Mouse (Mus musculus): Measurements from ENCODE around the gene Gm10160. TPM values are rescaled to one million over a fixed set of nuclear protein-coding genes. Genes with fewer than 3 reads are reported as not detected.
"Not testable (repeated sequence)": the region's sequence is repeated elsewhere in the genome, so short reads cannot be mapped to it uniquely, and the experiment has no call there.

Gene Gm10160
- total RNA-seq, 4 experiments from 2014 or later, result not detected

- DNase-seq (ENCODE audit: low spot score in 2 of 2), result no peak
Observed at GRCm38 (mm10) chr7:81858236-81858635, 2.6 kb upstream of the Gm10160 start.

GRCm38 (mm10) chr7:81856221-81856620, 627 bp upstream of the Gm10160 start:
- DNase-seq (ENCODE audit: low spot score in 2 of 2), result no peak

GRCm38 (mm10) chr7:81854568-81855307, 856 bp downstream of the Gm10160 start:
- no peak for DNase-seq (ENCODE audit: low spot score in 2 of 2)

- DNase-seq (ENCODE audit: low spot score in 2 of 2), result no peak
Observed at GRCm38 (mm10) chr7:81851706-81852105, 3.9 kb downstream of the Gm10160 start.

GRCm38 (mm10) chr7:81850171-81850570, 5.4 kb downstream of the Gm10160 start:
- no peak for DNase-seq (ENCODE audit: low spot score in 2 of 2)

- no peak for DNase-seq (ENCODE audit: low spot score in 2 of 2)
Observed at GRCm38 (mm10) chr7:81849633-81850032, 6.0 kb downstream of the Gm10160 start.

GRCm38 (mm10) chr7:81849214-81849613, 6.4 kb downstream of the Gm10160 start:
- DNase-seq (ENCODE audit: low spot score in 2 of 2), result no peak

- no peak for DNase-seq (ENCODE audit: low spot score in 2 of 2)
Observed at GRCm38 (mm10) chr7:81847777-81848176, 7.8 kb downstream of the Gm10160 start.

GRCm38 (mm10) chr7:81847010-81847409, 8.6 kb downstream of the Gm10160 start:
- DNase-seq (ENCODE audit: low spot score in 2 of 2), result no peak

- DNase-seq (ENCODE audit: low spot score in 2 of 2), result no peak
Observed at GRCm38 (mm10) chr7:81846008-81846407, 9.6 kb downstream of the Gm10160 start.

GRCm38 (mm10) chr7:81845313-81845712, 10.3 kb downstream of the Gm10160 start:
- no peak for DNase-seq (ENCODE audit: low spot score in 2 of 2)

- DNase-seq (ENCODE audit: low spot score in 2 of 2), result no peak
Observed at GRCm38 (mm10) chr7:81844801-81845200, 10.8 kb downstream of the Gm10160 start.

- DNase-seq (ENCODE audit: low spot score in 2 of 2), result no peak
Observed at GRCm38 (mm10) chr7:81843903-81844302, 11.7 kb downstream of the Gm10160 start.

- no peak for DNase-seq (ENCODE audit: low spot score in 2 of 2)
Observed at GRCm38 (mm10) chr7:81842998-81843397, 12.6 kb downstream of the Gm10160 start.

GRCm38 (mm10) chr7:81842141-81842540, 13.5 kb downstream of the Gm10160 start:
- no peak for DNase-seq (ENCODE audit: low spot score in 2 of 2)

GRCm38 (mm10) chr7:81841439-81841838, 14.2 kb downstream of the Gm10160 start:
- no peak for DNase-seq (ENCODE audit: low spot score in 2 of 2)

GRCm38 (mm10) chr7:81840661-81841181, 14.9 kb downstream of the Gm10160 start:
- DNase-seq (ENCODE audit: low spot score in 2 of 2), result peak in 1 of 2 experiments; percentile 32

- no peak for DNase-seq (ENCODE audit: low spot score in 2 of 2)
Observed at GRCm38 (mm10) chr7:81839746-81840145, 15.8 kb downstream of the Gm10160 start.

GRCm38 (mm10) chr7:81837771-81838170, 17.8 kb downstream of the Gm10160 start:
- DNase-seq (ENCODE audit: low spot score in 2 of 2), result not testable (repeated sequence)

GRCm38 (mm10) chr7:81835430-81835829, 20.2 kb downstream of the Gm10160 start:
- DNase-seq (ENCODE audit: low spot score in 2 of 2), result no peak

GRCm38 (mm10) chr7:81834847-81835246, 20.7 kb downstream of the Gm10160 start:
- DNase-seq (ENCODE audit: low spot score in 2 of 2), result no peak

GRCm38 (mm10) chr7:81829379-81829894, 26.2 kb downstream of the Gm10160 start, which contains the start of gene Btbd1:
Gene Btbd1, minus strand, starts transcription at chr7:81829431.
- peak; percentile 53 to 73 for DNase-seq (ENCODE audit: low spot score in 2 of 2)
